Mouse (Mus musculus): ENCODE results near the gene Efcab5. TPM values are rescaled to one million over a fixed set of nuclear protein-coding genes. Genes with fewer than 3 reads are reported as not detected.

The Efcab5 gene
- 0.83 and 1.0 TPM in 2 replicates for polyA plus RNA-seq (2012; rRNA removed)

DNA sequence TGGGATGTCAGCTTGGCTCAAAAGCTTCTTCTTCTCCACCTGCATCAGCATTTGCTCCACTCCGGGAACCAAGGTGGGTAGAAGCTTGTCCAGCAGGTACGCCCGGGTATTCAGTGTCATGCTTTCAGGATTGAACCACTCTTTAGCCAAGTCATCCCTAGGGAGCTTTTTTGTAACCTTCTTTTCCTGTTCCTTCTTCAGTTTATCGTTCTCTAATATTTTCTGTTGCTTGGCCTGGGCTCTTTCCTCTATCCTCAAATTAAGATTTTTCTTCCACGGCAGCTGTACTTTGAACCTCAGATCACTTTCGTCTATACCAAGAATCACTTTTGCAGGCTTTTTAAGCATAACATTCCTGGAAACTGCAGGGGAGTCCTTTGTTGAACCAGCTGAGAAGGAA, at the start of gene Efcab5:
Efcab5 (minus strand) TSS at position 101 of the 400 bp plus-strand sequence.

DNA sequence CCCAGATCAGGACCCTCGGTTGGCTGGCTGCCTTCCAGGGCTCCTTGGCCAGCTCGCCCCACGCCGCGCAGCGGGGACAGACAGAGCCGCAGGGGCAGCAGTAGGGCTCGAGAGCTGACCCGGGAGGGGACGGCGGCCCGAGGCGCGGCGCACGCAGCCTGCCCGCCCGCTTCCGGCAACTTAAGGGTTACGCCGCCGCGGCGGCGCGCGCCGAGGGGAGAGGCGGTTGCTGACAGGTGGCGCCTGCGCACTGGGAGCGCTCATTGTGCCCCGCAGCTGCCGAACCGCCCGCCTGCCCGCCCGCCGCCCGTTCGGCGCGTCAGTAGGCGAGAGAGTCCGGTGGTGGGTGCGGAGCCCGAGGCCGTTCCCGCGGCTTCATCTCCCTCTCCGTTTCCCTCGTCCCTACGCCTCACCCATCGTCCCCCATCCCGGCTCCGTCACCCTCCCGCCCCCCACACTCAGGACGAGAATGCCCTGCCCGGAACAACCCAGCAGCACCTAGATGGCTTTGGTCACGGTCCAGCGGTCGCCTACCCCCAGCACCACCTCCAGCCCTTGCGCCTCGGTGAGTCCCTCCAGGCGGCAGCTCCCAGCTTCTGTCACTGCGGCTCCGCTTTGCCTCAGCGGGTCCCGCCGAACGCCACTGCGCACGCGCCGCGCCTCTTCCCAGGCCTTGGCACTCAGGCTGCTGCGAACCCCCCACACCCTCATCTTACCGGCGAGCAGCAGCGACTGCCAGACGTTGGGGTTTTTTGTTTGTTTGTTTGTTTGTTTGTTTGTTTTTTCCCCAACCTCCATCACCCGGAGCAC, 27.4 kb upstream of the Efcab5 start, which contains the start of gene Ssh2:
Ssh2 (plus strand) TSS at position 337 of the 810 bp plus-strand sequence.

DNA sequence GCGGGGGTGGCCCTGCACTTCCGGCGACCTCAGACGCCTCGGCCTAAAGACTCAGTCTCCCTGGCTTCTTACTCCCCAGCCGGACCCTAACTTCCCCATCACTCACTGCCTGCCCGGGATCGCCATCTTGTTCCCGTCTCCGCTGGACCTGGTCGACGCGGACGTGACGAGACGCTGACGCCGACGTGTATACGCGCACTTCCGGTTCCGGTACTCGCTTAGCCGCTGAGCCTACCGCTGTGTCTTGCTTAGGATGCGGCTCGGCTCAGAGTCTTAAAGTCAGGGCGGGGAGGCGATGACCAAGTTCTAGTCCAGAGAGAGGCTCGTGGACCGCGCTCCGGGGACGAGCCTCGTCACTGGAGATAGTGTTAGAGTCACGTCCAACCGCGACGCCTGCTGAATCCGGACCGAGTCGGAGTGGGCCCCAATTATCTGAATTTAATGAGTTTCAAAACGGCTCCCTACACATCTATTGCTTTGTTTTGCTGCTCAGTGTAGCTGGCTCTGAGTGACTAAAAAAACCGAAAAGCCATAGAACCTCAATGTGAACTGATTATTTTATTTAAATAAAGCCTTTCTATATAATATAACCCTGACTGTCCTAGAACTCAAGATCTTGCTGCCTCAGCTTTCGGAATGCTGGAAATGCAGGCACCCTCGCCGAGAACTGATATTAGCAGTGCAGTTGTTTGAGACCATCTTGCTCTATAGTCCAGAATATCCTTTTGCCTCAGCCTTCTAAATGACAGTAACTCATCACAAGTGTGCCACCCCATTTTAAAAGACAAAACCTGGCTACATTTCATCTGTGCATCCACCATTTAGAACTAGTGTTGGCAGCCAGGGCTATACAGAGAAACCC, 110.3 kb downstream of the Efcab5 start, which contains the start of gene Nsrp1:
Nsrp1 (minus strand) TSS at position 163 of the 862 bp plus-strand sequence.

Other genes with a start within 250 kb of the Efcab5 start
- gene Slc6a4, start 190.4 kb downstream of the Efcab5 start, polyA plus RNA-seq (2012; rRNA removed), result 1.00 and 1.5 TPM in 2 replicates
- gene Nsrp1, start 110.5 kb downstream of the Efcab5 start, polyA plus RNA-seq (2012; rRNA removed), result 18.2 and 27.2 TPM in 2 replicates
- gene Ssh2, start 27.3 kb upstream of the Efcab5 start, polyA plus RNA-seq (2012; rRNA removed), result 9.8 and 11.5 TPM in 2 replicates